Mouse (Mus musculus): ENCODE measurements around the gene Auts2. TPM values are rescaled to one million over a fixed set of nuclear protein-coding genes. Genes with fewer than 3 reads are reported as not detected.

Gene Auts2
- total RNA-seq, 2 experiments from 2014 or later, result 117 to 146 TPM

DNA sequence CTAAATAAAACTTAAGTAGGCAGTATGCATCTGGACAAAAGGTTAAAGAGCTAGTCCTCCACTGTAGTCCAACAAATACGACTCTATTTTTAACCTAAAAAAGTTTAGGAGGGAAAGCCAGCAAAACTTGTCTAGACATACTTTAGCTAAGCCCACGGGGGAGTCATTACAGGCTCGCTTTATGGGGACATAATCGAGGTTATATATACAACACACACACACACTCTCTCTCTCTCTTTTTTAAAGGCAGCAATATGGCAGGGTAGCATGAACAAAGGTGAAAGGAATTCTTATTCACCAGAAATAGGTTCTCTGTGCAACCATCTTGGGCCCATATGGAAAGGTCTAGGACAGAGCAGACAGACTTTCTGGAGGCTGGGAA lies 911.2 kb downstream of the Auts2 start:
- no peak for DNase-seq (ENCODE audit: extremely low spot score in 1 of 2, low spot score in 2 of 2)
- Histone ChIP-seq H3K27ac (no peak overlapping the region), H3K4me3 (no peak overlapping the region)
- intact Hi-C loops (cut with DNase I), result no loop called here
- TF ChIP-seq CTCF (IDR thresholded peaks at IDR 0.05), result no peak

DNA sequence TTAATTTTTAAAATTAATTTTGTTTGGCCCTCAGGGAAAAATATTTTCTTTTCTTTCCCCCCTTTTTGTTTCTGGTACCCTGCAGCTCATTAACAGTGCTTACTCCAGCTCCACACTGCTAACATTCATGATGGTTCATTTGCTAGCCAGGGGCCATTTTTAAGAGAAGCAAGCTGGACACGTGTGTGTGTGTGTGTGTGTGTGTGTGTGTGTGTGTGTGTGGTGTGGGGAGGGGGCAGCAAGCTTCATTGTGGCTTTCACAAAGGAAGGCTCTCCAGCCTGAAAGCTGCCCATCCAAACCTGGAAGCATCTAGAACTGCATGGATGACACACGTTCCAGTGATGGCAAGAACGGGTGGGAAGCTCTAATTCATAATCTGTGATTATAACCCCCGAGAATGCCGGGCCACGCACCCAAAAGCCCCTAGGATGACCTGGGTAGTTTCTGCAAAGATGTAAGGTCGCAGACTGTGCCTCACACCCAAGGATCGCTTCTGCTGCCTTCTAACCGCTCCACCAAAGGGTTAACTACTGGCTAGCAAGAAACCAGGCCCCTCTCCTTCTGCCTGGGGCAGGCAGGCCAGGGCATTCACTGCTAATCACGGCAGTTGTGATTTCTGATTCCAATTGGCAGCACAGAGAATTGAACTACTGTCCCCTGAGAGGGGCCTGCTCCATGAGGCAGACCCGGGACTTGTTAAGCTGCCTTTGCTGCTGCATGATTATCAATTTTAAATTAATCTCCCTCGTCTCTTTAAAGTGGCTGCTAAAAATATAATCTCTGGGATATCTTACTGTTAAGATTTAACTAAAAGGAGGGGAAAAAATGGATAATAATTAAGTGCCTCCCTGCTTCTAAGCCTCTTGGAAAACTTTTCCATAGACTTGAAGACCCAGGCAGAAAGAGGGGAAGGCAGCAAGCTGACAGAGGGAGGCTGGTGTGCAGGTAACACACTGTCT lies 911.8 kb downstream of the Auts2 start:
- intact Hi-C loops (cut with DNase I), result no loop called here
- DNase-seq (ENCODE audit: extremely low spot score in 1 of 2, low spot score in 2 of 2), result no peak
- H3K4me3 ChIP-seq, result no peak overlapping the region
- H3K27ac ChIP-seq, result no peak overlapping the region
- no peak for TF ChIP-seq CTCF (IDR thresholded peaks at IDR 0.05)

DNA sequence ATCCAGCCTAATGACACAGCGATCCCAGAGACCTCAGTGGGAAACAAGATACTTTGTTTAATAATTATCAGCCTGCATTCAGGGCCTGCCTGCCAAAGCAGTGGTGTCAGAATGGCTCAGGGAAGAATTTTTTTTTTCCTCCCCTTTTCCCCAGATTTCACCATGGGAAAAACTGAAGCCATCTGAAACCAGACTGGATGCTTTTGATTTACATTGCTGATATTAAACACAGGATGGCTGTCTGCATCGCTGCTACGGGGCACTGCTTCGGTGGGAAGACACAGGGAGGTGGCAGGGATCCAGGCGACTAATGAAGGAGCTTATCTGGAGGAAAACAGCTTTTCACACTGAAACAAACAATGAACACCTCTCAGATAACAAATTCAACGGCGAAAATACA lies 912.6 kb downstream of the Auts2 start:
- DNase-seq (ENCODE audit: extremely low spot score in 1 of 2, low spot score in 2 of 2), result no peak
- Histone ChIP-seq H3K4me3 (no peak overlapping the region), H3K27ac (no peak overlapping the region)
- no peak for TF ChIP-seq CTCF (IDR thresholded peaks at IDR 0.05)
- intact Hi-C loops (cut with DNase I), result no loop called here

- DNase-seq (ENCODE audit: extremely low spot score in 1 of 2, low spot score in 2 of 2), result peak; percentile 49 to 51
- intact Hi-C loops (cut with DNase I), result no loop called here
- 0 out of 2 replicates have a peak overlapping the region, but pooled peaks have one; percentile 24 for H3K27ac ChIP-seq
- no peak for TF ChIP-seq CTCF (IDR thresholded peaks at IDR 0.05)
- peak overlapping the region; percentile 46 for H3K4me3 ChIP-seq
Observed at GRCm38 (mm10) chr5:131616113-131616876, 926.8 kb downstream of the Auts2 start.

DNA sequence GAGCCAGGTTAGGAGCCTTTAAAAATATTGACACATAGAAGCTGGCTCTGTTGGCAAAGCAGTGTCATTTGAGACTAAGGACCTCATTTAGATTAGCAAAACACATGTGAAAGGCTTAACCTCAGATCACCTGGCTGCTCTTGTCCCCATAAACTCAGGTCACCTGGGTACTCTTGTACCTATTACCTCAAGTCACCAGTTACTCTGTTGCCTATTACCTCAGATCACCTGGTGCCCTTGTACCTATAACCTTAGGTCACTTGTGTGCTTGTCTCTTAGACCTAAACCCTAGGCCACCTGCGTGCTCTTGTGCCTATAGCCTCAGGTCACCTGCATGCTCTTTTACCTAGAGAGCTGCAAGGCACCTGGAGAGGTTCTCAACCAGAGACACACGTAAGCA lies 928.9 kb downstream of the Auts2 start:
- intact Hi-C loops (cut with DNase I), result no loop called here
- no peak for DNase-seq (ENCODE audit: extremely low spot score in 1 of 2, low spot score in 2 of 2)
- no peak for TF ChIP-seq CTCF (IDR thresholded peaks at IDR 0.05)
- Histone ChIP-seq H3K4me3 (no peak overlapping the region), H3K27ac (no peak overlapping the region)

- TF ChIP-seq CTCF (IDR thresholded peaks at IDR 0.05), result no peak
- Histone ChIP-seq H3K27ac (no peak overlapping the region), H3K4me3 (no peak overlapping the region)
- DNase-seq (ENCODE audit: extremely low spot score in 1 of 2, low spot score in 2 of 2), result no peak
- intact Hi-C loops (cut with DNase I), result no loop called here
Observed at GRCm38 (mm10) chr5:131613301-131613700, 929.8 kb downstream of the Auts2 start.

DNA sequence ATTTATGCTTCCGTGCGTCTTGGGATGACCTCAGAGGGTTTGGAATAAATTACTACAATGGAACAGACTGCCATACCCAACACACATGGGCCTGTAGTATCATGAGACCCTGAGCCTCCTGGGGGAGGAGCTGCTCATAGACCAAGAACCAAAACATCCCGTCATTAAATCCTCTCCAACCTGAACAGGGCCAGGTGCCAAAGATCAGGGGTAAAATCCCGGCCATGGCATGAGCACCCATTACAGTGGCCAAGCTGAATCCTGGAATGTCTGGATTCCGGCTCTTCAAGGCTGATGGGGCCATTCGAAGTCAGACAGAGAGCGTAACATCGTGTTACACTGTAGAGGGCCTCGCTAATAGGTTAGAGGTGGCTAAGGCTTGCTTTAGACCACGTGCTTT lies 932.4 kb downstream of the Auts2 start:
- Histone ChIP-seq H3K4me3 (no peak overlapping the region), H3K27ac (no peak overlapping the region)
- intact Hi-C loops (cut with DNase I), result no loop called here
- TF ChIP-seq CTCF (IDR thresholded peaks at IDR 0.05), result no peak
- no peak for DNase-seq (ENCODE audit: extremely low spot score in 1 of 2, low spot score in 2 of 2)

GRCm38 (mm10) chr5:131606786-131607185 lies 936.4 kb downstream of the Auts2 start:
- no peak for DNase-seq (ENCODE audit: extremely low spot score in 1 of 2, low spot score in 2 of 2)
- TF ChIP-seq CTCF (IDR thresholded peaks at IDR 0.05), result no peak
- intact Hi-C loops (cut with DNase I), result no loop called here
- no peak overlapping the region for H3K4me3 ChIP-seq
- H3K27ac ChIP-seq, result no peak overlapping the region

GRCm38 (mm10) chr5:131601934-131602692 lies 941.0 kb downstream of the Auts2 start:
- TF ChIP-seq CTCF (IDR thresholded peaks at IDR 0.05), result no peak
- Histone ChIP-seq H3K27ac (no peak overlapping the region), H3K4me3 (no peak overlapping the region)
- intact Hi-C loops (cut with DNase I), result loop anchor here (5.0 kb wide), 1 partner anchor 65 kb away; no protein-coding TSS in a partner anchor
- DNase-seq (ENCODE audit: extremely low spot score in 1 of 2, low spot score in 2 of 2), result no peak

- no peak for TF ChIP-seq CTCF (IDR thresholded peaks at IDR 0.05)
- intact Hi-C loops (cut with DNase I), result loop anchor here (5.0 kb wide), 1 partner anchor 63 kb away; no protein-coding TSS in a partner anchor
- peak; percentile 45 to 60 for DNase-seq (ENCODE audit: extremely low spot score in 1 of 2, low spot score in 2 of 2)
- no peak overlapping the region for H3K27ac ChIP-seq
- H3K4me3 ChIP-seq, result no peak overlapping the region
Observed at GRCm38 (mm10) chr5:131600325-131601125, 942.6 kb downstream of the Auts2 start.

GRCm38 (mm10) chr5:131597503-131597902 lies 945.6 kb downstream of the Auts2 start:
- no peak overlapping the region for H3K4me3 ChIP-seq
- H3K27ac ChIP-seq, result no peak overlapping the region
- DNase-seq (ENCODE audit: extremely low spot score in 1 of 2, low spot score in 2 of 2), result no peak
- TF ChIP-seq CTCF (IDR thresholded peaks at IDR 0.05), result no peak
- intact Hi-C loops (cut with DNase I), result no loop called here

Measured in left cerebral cortex, adult 2 months (tissue).